ENCODE assay signal across 10 mouse cellular contexts in genomic region chr7:16207496-16207895, GRCm38 (mm10). TPM values are rescaled to one million over a fixed set of nuclear protein-coding genes. Genes with fewer than 3 reads are reported as not detected.
DNase-seq lines count a peak whose midpoint lies in the region; ATAC-seq and TF ChIP-seq lines count a peak whose summit lies in the region.
"Had no signal": no experiment of that assay in that cellular context is flagged by ENCODE, and none has a peak within 500 bp of the region (broad histone marks: within the 10 kb centered on the region; RNA-seq: fewer than 3 reads in every experiment).

No protein-coding gene starts in this region.

- H3K27me3 ChIP-seq in midbrain, embryonic 15.5 days (replicated peaks): no peaks in the 10 kb centered on the region
- H3K27me3 ChIP-seq in midbrain, embryonic 10.5 days (ENCODE audit: low read depth, poor library complexity, severe bottlenecking): no peaks in the 10 kb centered on the region
- H3K27me3 ChIP-seq in megakaryocyte, embryonic 14.5 days (replicated peaks): no peaks in the 10 kb centered on the region
- no peaks in the 10 kb centered on the region for H3K27me3 ChIP-seq in forebrain, embryonic 15.5 days
- H3K27me3 ChIP-seq in cerebellum, adult 2 months (ENCODE audit: control insufficient read depth, insufficient read depth, low read length): no peaks in the 10 kb centered on the region
- H3K27me3 ChIP-seq: embryonic facial prominence, embryonic 12.5 days; lung, embryonic 15.5 days had no signal

- H3K27ac ChIP-seq in midbrain, embryonic 15.5 days: no peak overlapping the region
- no peak overlapping the region for H3K27ac ChIP-seq in midbrain, embryonic 10.5 days (replicated peaks)
- H3K27ac ChIP-seq in forebrain, embryonic 15.5 days (replicated peaks): no peak overlapping the region
- H3K27ac ChIP-seq in cerebellum, adult 2 months (ENCODE audit: insufficient read depth, low read length): no peak overlapping the region
- H3K27ac ChIP-seq: embryonic facial prominence, embryonic 12.5 days; lung, embryonic 15.5 days had no signal

- H3K4me2 ChIP-seq in midbrain, embryonic 15.5 days: no peak overlapping the region
- no peak overlapping the region for H3K4me2 ChIP-seq in forebrain, embryonic 15.5 days (replicated peaks)
- H3K4me2 ChIP-seq: embryonic facial prominence, embryonic 12.5 days; lung, embryonic 15.5 days had no signal

- WGBS in midbrain, embryonic 15.5 days: 87% methylated on average over 10 of the region's 10 CpGs
- WGBS in midbrain, embryonic 10.5 days: 93% methylated on average over 10 of the region's 10 CpGs
- 90% methylated on average over 10 of the region's 10 CpGs for WGBS in forebrain, embryonic 15.5 days
- 79% methylated on average over 10 of the region's 10 CpGs for WGBS in cerebellum, adult 2 months

- no peak for TF ChIP-seq CTCF in cerebellum, adult 2 months (IDR thresholded peaks at IDR 0.05; ENCODE audit: borderline replicate concordance, insufficient read depth, low read depth, low read length)

- no peak overlapping the region for H3K9ac ChIP-seq in midbrain, embryonic 15.5 days
- no peak overlapping the region for H3K9ac ChIP-seq in forebrain, embryonic 15.5 days (replicated peaks)
- H3K9ac ChIP-seq: embryonic facial prominence, embryonic 12.5 days; lung, embryonic 15.5 days had no signal

- intact Hi-C loops in heart, postnatal 25 days (cut with DNase I): no loop called here

- H3K4me3 ChIP-seq in midbrain, embryonic 15.5 days: no peak overlapping the region
- H3K4me3 ChIP-seq in midbrain, embryonic 10.5 days: no peak overlapping the region
- H3K4me3 ChIP-seq in megakaryocyte, embryonic 14.5 days (replicated peaks): peak overlapping the region; percentile 73
- no peak overlapping the region for H3K4me3 ChIP-seq in forebrain, embryonic 15.5 days
- H3K4me3 ChIP-seq in cerebellum, adult 2 months (replicated peaks; ENCODE audit: insufficient read depth, low read depth, low read length): no peak overlapping the region
- H3K4me3 ChIP-seq: embryonic facial prominence, embryonic 12.5 days; lung, embryonic 15.5 days had no signal

- H3K36me3 ChIP-seq in midbrain, embryonic 15.5 days (replicated peaks): 0 out of 2 replicates have a peak, but pooled peaks cover 33% of the 10 kb centered on the region
- peaks cover 96% of the 10 kb centered on the region for H3K36me3 ChIP-seq in midbrain, embryonic 10.5 days
- peaks cover 81% of the 10 kb centered on the region for H3K36me3 ChIP-seq in megakaryocyte, embryonic 14.5 days (replicated peaks; ENCODE audit: low read length)
- peaks cover 46% of the 10 kb centered on the region for H3K36me3 ChIP-seq in forebrain, embryonic 15.5 days

- no peak for TF ChIP-seq POLR2A in cerebellum, adult 2 months (IDR thresholded peaks at IDR 0.05; ENCODE audit: borderline replicate concordance, insufficient read depth, low read length)

- no peaks in the 10 kb centered on the region for H3K9me3 ChIP-seq in midbrain, embryonic 15.5 days
- no peaks in the 10 kb centered on the region for H3K9me3 ChIP-seq in midbrain, embryonic 10.5 days (replicated peaks)
- H3K9me3 ChIP-seq in megakaryocyte, embryonic 14.5 days: no peaks in the 10 kb centered on the region
- H3K9me3 ChIP-seq in forebrain, embryonic 15.5 days: no peaks in the 10 kb centered on the region
- H3K9me3 ChIP-seq: embryonic facial prominence, embryonic 12.5 days; lung, embryonic 15.5 days had no signal

- 0 out of 2 replicates have a peak, but pooled peaks have one; percentile 17 for ATAC-seq in midbrain, embryonic 15.5 days (replicated peaks)
- ATAC-seq in forebrain, embryonic 15.5 days (replicated peaks): no peak

- no peaks in the 10 kb centered on the region for H3K4me1 ChIP-seq in midbrain, embryonic 15.5 days
- H3K4me1 ChIP-seq in midbrain, embryonic 10.5 days: no peaks in the 10 kb centered on the region
- H3K4me1 ChIP-seq in megakaryocyte, embryonic 14.5 days: peaks cover 89% of the 10 kb centered on the region
- no peaks in the 10 kb centered on the region for H3K4me1 ChIP-seq in forebrain, embryonic 15.5 days
- peaks cover 6% of the 10 kb centered on the region; the same call in 1 of the 2 replicates for H3K4me1 ChIP-seq in cerebellum, adult 2 months (ENCODE audit: control insufficient read depth, insufficient read depth, low read length)
- H3K4me1 ChIP-seq: embryonic facial prominence, embryonic 12.5 days had no signal

- no peak for DNase-seq in midbrain, embryonic 10.5 days (ENCODE audit: low spot score)
- DNase-seq in adrenal gland, adult 2 months: peak; percentile 80
- DNase-seq in heart, postnatal 25 days (ENCODE audit: low spot score): peak; percentile 10
- no peak for DNase-seq in testis, postnatal 14 days (ENCODE audit: low spot score)
- no peak for DNase-seq in cerebellum, adult 2 months

RNA-seq across cellular contexts. Expression of gene Dhx34, which starts 14.3 kb away (rescaled TPM):
- polyA plus RNA-seq in midbrain, embryonic 15.5 days (2015; fragmentation: Nextera tagmentation; extraction: Ambion mirVana): 14.9 and 15.5 TPM in 2 replicates
- polyA plus RNA-seq in midbrain, embryonic 10.5 days (2016; fragmentation: Nextera tagmentation; extraction: Ambion mirVana): 19.9 and 20.2 TPM in 2 replicates
- 10 to 100 TPM; 10.3 to 12.6 TPM for total RNA-seq in adrenal gland, adult 2 months (2021)
- polyA plus RNA-seq in adrenal gland, adult 2 months (2012; rRNA removed): 37.1 and 44.3 TPM in 2 replicates
- total RNA-seq in heart, postnatal 25 days (2021): 1 to 10 TPM; 8.3 TPM
- 29.7 and 75.4 TPM in 2 replicates for polyA plus RNA-seq in megakaryocyte, embryonic 14.5 days (2012; ENCODE audit: insufficient read depth, low replicate concordance)
- 15.3 and 17.4 TPM in 2 replicates for polyA plus RNA-seq in forebrain, embryonic 15.5 days (2015; fragmentation: Nextera tagmentation; extraction: Ambion mirVana)
- polyA plus RNA-seq in cerebellum, adult 2 months (2012; rRNA removed): 11.7 and 13.3 TPM in 2 replicates

RNA-seq across cellular contexts. Expression of gene Meis3, which starts 32.6 kb away (rescaled TPM):
- 164 and 166 TPM in 2 replicates for polyA plus RNA-seq in midbrain, embryonic 15.5 days (2015; fragmentation: Nextera tagmentation; extraction: Ambion mirVana)
- polyA plus RNA-seq in midbrain, embryonic 10.5 days (2016; fragmentation: Nextera tagmentation; extraction: Ambion mirVana): 80.7 and 99.3 TPM in 2 replicates
- total RNA-seq in adrenal gland, adult 2 months (2021): 10 to 100 TPM; 11.5 to 13.8 TPM
- polyA plus RNA-seq in adrenal gland, adult 2 months (2012; rRNA removed): 59.3 and 60.9 TPM in 2 replicates
- total RNA-seq in heart, postnatal 25 days (2021): 1 to 10 TPM; 4.4 to 5.3 TPM
- polyA plus RNA-seq in megakaryocyte, embryonic 14.5 days (2012; ENCODE audit: insufficient read depth, low replicate concordance): 1.4 TPM in 1 of 2 replicates, not detected in the other
- 110 and 116 TPM in 2 replicates for polyA plus RNA-seq in forebrain, embryonic 15.5 days (2015; fragmentation: Nextera tagmentation; extraction: Ambion mirVana)
- 93.5 and 94.2 TPM in 2 replicates for polyA plus RNA-seq in cerebellum, adult 2 months (2012; rRNA removed)

RNA-seq across cellular contexts. Expression of gene C5ar2, which starts 36.5 kb away (rescaled TPM):
- 0.14 TPM in 1 of 2 replicates, not detected in the other for polyA plus RNA-seq in midbrain, embryonic 15.5 days (2015; fragmentation: Nextera tagmentation; extraction: Ambion mirVana)
- polyA plus RNA-seq in midbrain, embryonic 10.5 days (2016; fragmentation: Nextera tagmentation; extraction: Ambion mirVana): 0.04 and 0.10 TPM in 2 replicates
- total RNA-seq in adrenal gland, adult 2 months (2021): under 1 TPM; 0.52 to 0.59 TPM
- 0.43 and 0.71 TPM in 2 replicates for polyA plus RNA-seq in adrenal gland, adult 2 months (2012; rRNA removed)
- total RNA-seq in heart, postnatal 25 days (2021): 1 to 10 TPM; 1.4 to 1.9 TPM
- 0.04 TPM in 1 of 2 replicates, not detected in the other for polyA plus RNA-seq in megakaryocyte, embryonic 14.5 days (2012; ENCODE audit: insufficient read depth, low replicate concordance)
- polyA plus RNA-seq in forebrain, embryonic 15.5 days (2015; fragmentation: Nextera tagmentation; extraction: Ambion mirVana): 0.06 TPM in 1 of 2 replicates, not detected in the other
- polyA plus RNA-seq in cerebellum, adult 2 months (2012; rRNA removed): 0.19 and 0.20 TPM in 2 replicates
- polyA plus RNA-seq: embryonic facial prominence, embryonic 12.5 days had no signal

RNA-seq across cellular contexts. Expression of gene C5ar1, which starts 51.8 kb away (rescaled TPM):
- polyA plus RNA-seq in midbrain, embryonic 15.5 days (2015; fragmentation: Nextera tagmentation; extraction: Ambion mirVana): 1.5 and 2.9 TPM in 2 replicates
- polyA plus RNA-seq in midbrain, embryonic 10.5 days (2016; fragmentation: Nextera tagmentation; extraction: Ambion mirVana): 0.86 and 1.4 TPM in 2 replicates
- total RNA-seq in adrenal gland, adult 2 months (2021): 10 to 100 TPM in 1 of 2 experiments, 1 to 10 TPM in 1; 5.7 to 10.4 TPM
- polyA plus RNA-seq in adrenal gland, adult 2 months (2012; rRNA removed): 7.1 and 9.0 TPM in 2 replicates
- 1 to 10 TPM; 5.1 to 6.5 TPM for total RNA-seq in heart, postnatal 25 days (2021)
- 2.0 and 6.6 TPM in 2 replicates for polyA plus RNA-seq in megakaryocyte, embryonic 14.5 days (2012; ENCODE audit: insufficient read depth, low replicate concordance)
- 1.1 and 1.3 TPM in 2 replicates for polyA plus RNA-seq in forebrain, embryonic 15.5 days (2015; fragmentation: Nextera tagmentation; extraction: Ambion mirVana)
- polyA plus RNA-seq in cerebellum, adult 2 months (2012; rRNA removed): 0.75 and 0.95 TPM in 2 replicates

Comparison
In these comparisons a context has a peak if more than half of its experiments do, and no peak if none do; other contexts are left out.
1. DNase-seq: peak in adrenal gland, adult 2 months (single experiment) and heart, postnatal 25 days (single experiment); none in midbrain, embryonic 10.5 days (single experiment), testis, postnatal 14 days (single experiment) and cerebellum, adult 2 months (0 of 2).
2. RNA of gene Meis3, which starts 32.6 kb away (polyA plus RNA-seq): 164 to 166 TPM in midbrain, embryonic 15.5 days, 110 to 116 TPM in forebrain, embryonic 15.5 days, 93.5 to 94.2 TPM in cerebellum, adult 2 months, 80.7 to 99.3 TPM in midbrain, embryonic 10.5 days and 59.3 to 60.9 TPM in adrenal gland, adult 2 months; 1.4 TPM in megakaryocyte, embryonic 14.5 days; every median in the first group is over 10 times any median in the second.